Mouse (Mus musculus): ENCODE data around the gene Foxl1.
"Not testable (repeated sequence)": the region's sequence is repeated elsewhere in the genome, so short reads cannot be mapped to it uniquely, and the experiment has no call there.

Foxl1 gene

GRCm38 (mm10) chr8:121123113-121123512, 4.6 kb upstream of the Foxl1 start:
- in situ Hi-C loops (cut with MboI, MseI): no loop called here

GRCm38 (mm10) chr8:121124547-121125239, 3.0 kb upstream of the Foxl1 start:
- in situ Hi-C loops (cut with MboI, MseI): no loop called here

- in situ Hi-C loops (cut with MboI, MseI): no loop called here
Observed at GRCm38 (mm10) chr8:121125311-121125876, 2.3 kb upstream of the Foxl1 start.

GRCm38 (mm10) chr8:121126191-121126590, 1.5 kb upstream of the Foxl1 start:
- in situ Hi-C loops (cut with MboI, MseI): no loop called here

GRCm38 (mm10) chr8:121126694-121127093, 1.0 kb upstream of the Foxl1 start:
- in situ Hi-C loops (cut with MboI, MseI): no loop called here

DNA sequence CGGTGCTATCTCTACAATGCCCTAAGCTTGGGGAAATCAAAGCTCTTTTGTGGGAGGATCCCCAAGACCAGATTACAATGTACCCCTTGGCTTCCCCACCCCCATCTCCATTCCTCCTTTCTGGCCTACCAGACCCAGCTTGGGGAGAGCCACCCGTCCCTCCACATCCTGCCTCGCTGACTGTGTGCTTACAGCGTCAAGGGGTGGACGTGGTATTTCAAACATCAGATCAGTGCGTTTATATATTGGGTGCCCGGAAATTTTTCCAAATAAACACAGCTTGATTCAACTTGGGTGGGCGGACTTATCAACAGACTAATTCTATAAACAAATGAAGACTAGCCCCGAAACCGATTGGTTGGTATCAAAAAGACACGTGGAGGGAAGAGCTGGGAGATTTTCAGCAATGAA, 444 bp upstream of the Foxl1 start:
- in situ Hi-C loops (cut with MboI, MseI): no loop called here

GRCm38 (mm10) chr8:121128531-121129264, 958 bp downstream of the Foxl1 start:
- in situ Hi-C loops (cut with MboI, MseI): no loop called here

GRCm38 (mm10) chr8:121129265-121129940, 1.7 kb downstream of the Foxl1 start:
- in situ Hi-C loops (cut with MboI, MseI): no loop called here

DNA sequence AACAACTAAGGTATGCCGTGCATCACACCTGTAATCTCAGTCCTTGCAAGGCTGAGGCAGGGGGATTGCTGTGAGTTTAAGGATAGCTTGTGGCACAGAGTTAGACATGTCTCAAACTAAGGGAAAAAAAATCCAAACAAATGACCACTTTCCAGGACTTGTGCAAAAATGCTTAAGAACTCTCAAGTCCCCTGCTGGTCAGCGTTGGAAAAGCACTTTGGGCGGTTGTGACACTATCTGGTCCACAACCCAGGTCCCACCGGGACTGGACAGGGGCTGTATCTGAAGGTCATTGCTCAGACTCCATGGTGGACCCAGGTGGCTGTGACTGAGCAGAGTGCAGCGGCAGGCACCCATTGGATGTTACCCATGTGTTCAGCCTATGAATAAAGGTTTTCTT, 2.8 kb downstream of the Foxl1 start:
- in situ Hi-C loops (cut with MboI, MseI): no loop called here

- in situ Hi-C loops (cut with MboI, MseI): no loop called here
Observed at GRCm38 (mm10) chr8:121132961-121133513, 5.3 kb downstream of the Foxl1 start.

- in situ Hi-C loops (cut with MboI, MseI): no loop called here
Observed at GRCm38 (mm10) chr8:121134102-121134501, 6.4 kb downstream of the Foxl1 start.

DNA sequence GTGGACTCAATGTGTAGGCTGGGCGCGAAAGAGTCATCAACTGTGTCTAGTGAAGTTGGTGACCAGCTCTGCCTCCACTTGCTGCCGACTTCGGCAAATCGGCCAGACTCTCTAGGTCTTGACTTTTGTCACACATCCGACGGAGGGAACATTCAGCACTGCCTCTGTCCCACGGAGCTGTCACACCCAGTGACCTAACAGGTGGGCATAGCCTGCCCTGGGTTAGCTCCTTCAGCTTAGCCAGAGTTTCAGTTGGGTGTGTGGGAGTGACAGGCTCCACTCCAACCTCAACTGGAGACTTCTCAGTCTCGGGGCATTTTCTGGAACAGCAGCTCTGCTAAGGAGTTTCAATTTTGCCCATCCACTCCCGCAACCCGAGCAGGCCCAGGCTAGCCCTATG, 6.8 kb downstream of the Foxl1 start:
- in situ Hi-C loops (cut with MboI, MseI): no loop called here

- in situ Hi-C loops (cut with MboI, MseI): no loop called here
Observed at GRCm38 (mm10) chr8:121136856-121137255, 9.1 kb downstream of the Foxl1 start.

GRCm38 (mm10) chr8:121145457-121146134, 17.9 kb downstream of the Foxl1 start:
- in situ Hi-C loops (cut with MboI, MseI): not testable (repeated sequence)

DNA sequence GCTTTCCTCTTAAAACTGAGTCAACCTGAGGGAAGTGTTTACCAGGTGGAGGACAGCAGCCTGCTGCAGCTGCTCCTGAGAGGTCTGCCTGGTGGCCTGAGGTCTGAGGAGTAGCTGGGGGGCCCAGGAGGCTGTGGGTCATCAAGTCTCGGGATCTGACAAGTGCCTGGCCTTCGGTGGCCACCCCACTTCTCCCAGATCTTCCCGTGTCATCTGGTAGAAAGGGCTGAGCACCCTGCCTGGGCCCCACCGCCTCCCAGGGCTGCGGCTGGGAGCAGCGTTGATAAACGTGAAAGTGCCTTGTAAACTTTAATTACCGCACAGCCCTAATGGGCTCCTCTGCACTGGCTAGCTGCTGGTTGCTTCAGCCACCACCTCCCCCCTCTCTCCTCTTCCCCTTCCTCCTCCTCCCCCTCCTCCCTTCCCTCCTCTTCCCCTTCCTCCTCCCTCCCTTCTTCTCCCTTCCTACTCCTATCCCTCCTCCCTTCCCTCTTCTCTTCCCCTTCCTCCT, 20.9 kb downstream of the Foxl1 start:
- in situ Hi-C loops (cut with MboI, MseI): no loop called here

DNA sequence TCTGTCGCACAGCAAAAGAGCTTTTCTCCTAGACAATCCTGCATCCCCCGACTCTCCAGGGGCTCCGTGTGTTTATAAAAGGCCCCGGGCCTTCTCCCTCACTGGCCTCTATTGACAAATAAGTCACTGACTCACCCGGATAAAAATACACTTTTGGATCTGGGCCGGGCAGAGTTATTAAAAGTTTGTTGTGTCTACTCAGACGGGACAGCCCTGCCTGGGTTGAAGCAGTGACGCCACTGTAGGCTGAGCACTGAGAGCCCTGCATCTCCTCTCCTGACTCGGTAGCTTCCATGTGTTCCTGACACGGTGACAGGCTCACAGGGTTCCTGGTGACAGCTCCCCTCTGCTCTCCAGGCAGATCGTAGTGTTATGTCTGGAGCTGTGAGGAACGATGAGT, 24.7 kb downstream of the Foxl1 start:
- in situ Hi-C loops (cut with MboI, MseI): no loop called here

GRCm38 (mm10) chr8:121156990-121157491, 29.3 kb downstream of the Foxl1 start:
- in situ Hi-C loops (cut with MboI, MseI): no loop called here

DNA sequence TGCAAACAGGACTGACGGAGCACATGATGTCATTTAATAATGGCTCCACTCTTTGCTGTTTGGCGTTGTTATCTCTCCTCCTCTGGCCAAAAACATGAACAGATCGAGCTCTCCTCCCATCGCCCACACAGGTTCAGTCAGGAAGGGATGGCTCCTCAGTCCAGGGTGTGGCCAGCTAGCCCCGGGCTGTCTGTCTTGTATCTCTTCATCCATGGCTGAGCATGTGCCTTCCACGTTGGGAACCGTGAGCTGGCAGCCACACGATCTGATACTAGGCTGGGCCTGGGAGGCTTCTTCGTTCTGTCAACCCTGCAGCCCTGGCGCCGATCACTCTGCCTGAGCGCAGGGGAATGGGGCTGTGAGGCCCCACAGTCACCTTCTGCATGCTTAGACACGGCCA, 31.1 kb downstream of the Foxl1 start:
- in situ Hi-C loops (cut with MboI, MseI): no loop called here

GRCm38 (mm10) chr8:121161437-121161836, 33.7 kb downstream of the Foxl1 start:
- in situ Hi-C loops (cut with MboI, MseI): no loop called here

- in situ Hi-C loops (cut with MboI, MseI): no loop called here
Observed at GRCm38 (mm10) chr8:121162413-121162812, 34.7 kb downstream of the Foxl1 start.
